Mouse (Mus musculus): ENCODE measurements at regions not wholly inside any gene's neighbourhood (a gene's known extent, or its start where the extent isn't known, plus 50 kb on each side); places are given as distances from the start of the nearest gene placed in this dataset.
"Not testable (repeated sequence)": the region's sequence is repeated elsewhere in the genome, so short reads cannot be mapped to it uniquely, and the experiment has no call there.

DNA sequence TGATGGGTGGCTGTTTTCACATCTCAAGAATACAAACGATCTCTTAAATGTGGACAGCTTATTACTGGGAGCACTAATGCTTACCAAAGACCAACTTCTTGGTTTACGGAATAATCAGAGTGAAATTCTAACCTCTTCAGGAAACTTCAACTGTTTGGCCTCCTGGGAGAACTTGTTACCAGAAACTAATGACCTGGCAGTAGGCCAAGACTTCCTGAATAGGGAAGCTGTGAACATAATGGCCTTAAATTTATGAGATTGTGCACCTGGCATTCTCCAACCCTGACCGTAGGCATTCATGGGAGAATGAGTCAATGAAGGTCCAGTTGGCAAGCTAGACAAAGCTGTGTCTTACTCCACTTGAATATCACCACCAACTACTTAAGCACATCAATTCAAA, 160.8 kb upstream of the Fbxl4 start:
- no peak overlapping the region for H3K9ac ChIP-seq
- no peaks in the 10 kb centered on the region for H3K27me3 ChIP-seq
- H3K27ac ChIP-seq: no peak overlapping the region
- no peaks in the 10 kb centered on the region for H3K4me1 ChIP-seq
- WGBS: 64% methylated on average over 3 of the region's 3 CpGs
- H3K4me2 ChIP-seq: no peak overlapping the region
- peaks cover 3% of the 10 kb centered on the region; the same call in 1 of the 2 replicates for H3K9me3 ChIP-seq
- no peaks in the 10 kb centered on the region for H3K36me3 ChIP-seq
- no peak overlapping the region for H3K4me3 ChIP-seq
- no peak for ATAC-seq (ENCODE audit: insufficient number of reproducible peaks, insufficient read depth, low FRiP score, low TSS enrichment, low read depth)

DNA sequence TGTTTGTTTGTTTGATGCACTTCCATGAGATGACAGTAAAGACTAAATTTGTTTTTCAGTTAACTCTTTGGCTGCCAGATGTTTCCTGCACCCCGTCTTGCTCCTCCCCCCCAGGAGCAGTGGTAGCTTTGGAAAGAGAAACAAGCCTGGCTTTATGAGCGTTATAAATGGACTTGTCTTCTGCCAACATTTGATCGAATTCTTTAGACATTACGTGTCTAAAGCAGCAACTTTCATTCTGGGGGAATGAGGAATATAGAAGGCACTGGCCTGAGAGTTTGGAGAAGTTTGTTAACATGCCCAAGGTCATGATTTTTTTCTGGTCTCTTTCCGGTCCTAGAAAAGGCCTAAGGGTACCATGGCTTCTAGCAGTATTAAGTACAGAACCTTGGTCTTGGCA, 148.8 kb upstream of the Fbxl4 start:
- H3K27me3 ChIP-seq: no peaks in the 10 kb centered on the region
- no peak for ATAC-seq (ENCODE audit: insufficient number of reproducible peaks, insufficient read depth, low FRiP score, low TSS enrichment, low read depth)
- H3K9ac ChIP-seq: no peak overlapping the region
- H3K4me1 ChIP-seq: no peaks in the 10 kb centered on the region
- no peak overlapping the region for H3K4me2 ChIP-seq
- no peak overlapping the region for H3K27ac ChIP-seq
- no peaks in the 10 kb centered on the region for H3K9me3 ChIP-seq
- 75% methylated on average over 5 of the region's 5 CpGs for WGBS
- H3K4me3 ChIP-seq: no peak overlapping the region
- no peaks in the 10 kb centered on the region for H3K36me3 ChIP-seq

DNA sequence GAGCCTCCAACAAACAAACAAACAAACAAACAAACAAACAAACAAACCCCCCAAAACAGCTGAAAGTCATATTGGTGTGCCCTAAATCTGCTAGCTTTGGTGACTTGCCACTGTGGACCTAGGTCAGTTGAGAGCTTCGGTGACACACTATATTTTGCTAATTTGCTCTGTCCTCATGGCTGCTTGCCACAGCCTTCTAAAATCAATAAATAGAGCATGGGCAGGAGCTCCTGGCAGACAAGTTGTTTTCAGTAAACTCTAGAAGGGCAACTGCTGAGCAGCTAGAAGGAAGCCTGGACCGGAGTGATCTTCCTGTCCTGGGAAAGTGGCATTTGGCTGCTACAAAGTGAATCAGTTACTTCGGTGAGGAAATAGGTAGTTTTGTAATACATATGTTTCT, 119.7 kb upstream of the Fbxl4 start:
- H3K27me3 ChIP-seq: no peaks in the 10 kb centered on the region
- H3K9me3 ChIP-seq: no peaks in the 10 kb centered on the region
- WGBS: 87% methylated on average over 3 of the region's 3 CpGs
- no peak overlapping the region for H3K27ac ChIP-seq
- no peaks in the 10 kb centered on the region for H3K36me3 ChIP-seq
- ATAC-seq (ENCODE audit: insufficient number of reproducible peaks, insufficient read depth, low FRiP score, low TSS enrichment, low read depth): no peak
- H3K4me1 ChIP-seq: no peaks in the 10 kb centered on the region
- no peak overlapping the region for H3K9ac ChIP-seq
- no peak overlapping the region for H3K4me3 ChIP-seq
- H3K4me2 ChIP-seq: no peak overlapping the region

DNA sequence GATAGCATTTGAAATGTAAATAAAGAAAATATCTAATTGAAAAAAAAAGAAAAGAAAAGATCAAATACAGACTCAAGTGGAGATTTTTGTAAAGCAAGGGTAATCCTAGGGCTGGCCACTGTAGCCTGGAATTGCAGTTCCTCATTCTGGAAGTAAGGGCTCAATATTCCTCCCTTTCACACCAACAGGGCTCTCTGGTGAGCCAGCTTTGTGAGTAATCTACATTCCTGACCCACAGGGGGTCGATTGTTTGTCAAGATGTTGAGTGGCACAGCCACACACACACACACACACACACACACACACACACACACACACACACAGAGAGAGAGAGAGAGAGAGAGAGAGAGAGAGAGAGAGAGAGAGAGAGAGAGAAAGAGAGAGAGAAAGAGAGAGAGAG, 107.1 kb upstream of the Fbxl4 start:
- H3K27ac ChIP-seq; H3K36me3 ChIP-seq; H3K27me3 ChIP-seq; H3K9me3 ChIP-seq; ATAC-seq (ENCODE audit: insufficient number of reproducible peaks, insufficient read depth, low FRiP score, low TSS enrichment, low read depth); H3K4me3 ChIP-seq; H3K4me2 ChIP-seq; H3K9ac ChIP-seq; H3K4me1 ChIP-seq: not testable (repeated sequence)
- WGBS: 33% methylated on average over 1 of the region's 1 CpGs

DNA sequence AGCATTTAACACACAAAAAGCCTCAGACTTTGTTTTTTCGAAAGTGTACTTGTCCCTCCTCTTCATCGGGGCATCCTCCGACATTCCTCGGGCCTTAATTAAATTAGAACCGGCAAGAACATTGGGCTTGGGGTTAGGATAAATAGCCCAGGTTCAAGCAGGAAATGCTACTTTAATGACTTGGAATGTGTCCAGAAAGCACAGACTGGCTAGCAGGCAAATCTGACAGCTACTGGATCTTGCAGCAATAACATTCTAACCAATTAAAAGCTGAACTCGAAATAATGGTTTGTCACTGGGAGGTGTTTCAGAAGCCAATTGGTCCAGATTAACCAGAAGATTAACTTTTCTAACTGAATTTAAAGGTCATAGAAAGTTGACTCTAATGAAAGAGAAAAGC, 93.4 kb upstream of the Fbxl4 start:
- WGBS: 7% methylated on average over 6 of the region's 6 CpGs

DNA sequence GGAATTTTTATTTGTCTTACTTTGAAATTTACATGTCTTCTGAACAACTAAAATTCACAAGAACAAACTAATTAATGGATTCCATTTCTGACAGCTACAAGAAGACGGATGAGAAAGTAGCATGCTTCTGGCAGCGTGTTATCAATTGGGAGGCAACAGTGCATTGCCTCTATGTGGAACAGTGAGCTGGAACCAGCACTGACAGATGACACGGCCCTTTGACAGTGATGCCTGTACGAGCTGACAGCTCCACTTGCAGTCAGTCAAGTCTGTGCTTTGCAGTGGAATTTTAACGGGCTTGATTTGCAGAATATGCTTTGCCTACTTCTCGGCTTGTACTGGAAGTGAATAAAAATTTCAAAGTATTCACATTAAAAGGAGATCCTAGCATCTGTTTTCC, 88.3 kb upstream of the Fbxl4 start:
- H3K36me3 ChIP-seq: no peaks in the 10 kb centered on the region
- no peak overlapping the region for H3K4me3 ChIP-seq
- H3K27ac ChIP-seq: no peak overlapping the region
- H3K4me1 ChIP-seq: no peaks in the 10 kb centered on the region
- H3K4me2 ChIP-seq: no peak overlapping the region
- H3K9me3 ChIP-seq: no peaks in the 10 kb centered on the region
- no peak overlapping the region for H3K9ac ChIP-seq
- no peaks in the 10 kb centered on the region for H3K27me3 ChIP-seq
- 48% methylated on average over 6 of the region's 6 CpGs for WGBS
- no peak for ATAC-seq (ENCODE audit: insufficient number of reproducible peaks, insufficient read depth, low FRiP score, low TSS enrichment, low read depth)

More for the DNA sequence above, 93.4 kb upstream of the Fbxl4 start:
- no peak overlapping the region for H3K27ac ChIP-seq
- H3K4me3 ChIP-seq: no peak overlapping the region
- no peak overlapping the region for H3K4me2 ChIP-seq
- no peaks in the 10 kb centered on the region for H3K9me3 ChIP-seq
- no peak overlapping the region for H3K9ac ChIP-seq
- H3K27me3 ChIP-seq: no peaks in the 10 kb centered on the region
- no peaks in the 10 kb centered on the region for H3K4me1 ChIP-seq
- no peak for ATAC-seq (ENCODE audit: insufficient number of reproducible peaks, insufficient read depth, low FRiP score, low TSS enrichment, low read depth)
- no peaks in the 10 kb centered on the region for H3K36me3 ChIP-seq

DNA sequence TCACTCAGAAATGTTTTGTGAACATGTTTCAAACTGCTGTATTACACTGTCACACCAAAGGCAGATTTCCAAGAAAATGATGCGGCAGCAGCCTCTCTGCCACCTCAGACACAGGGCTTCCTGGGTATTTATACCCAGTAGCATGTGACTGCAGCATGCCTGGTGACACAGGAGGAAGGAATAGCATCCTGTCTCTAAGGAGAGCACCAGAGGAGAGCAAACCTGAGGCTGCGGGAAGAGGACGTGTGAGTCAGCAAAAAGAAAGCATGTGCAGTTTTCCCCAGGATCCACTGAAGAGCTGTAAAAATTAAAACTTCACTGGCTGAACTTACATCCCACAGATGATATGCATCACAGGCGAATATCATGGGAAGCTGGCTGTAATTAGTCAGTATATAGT, 83.2 kb upstream of the Fbxl4 start:
- Histone ChIP-seq H3K4me3 (no peak overlapping the region), H3K9ac (no peak overlapping the region), H3K36me3 (no peaks in the 10 kb centered on the region), H3K27me3 (no peaks in the 10 kb centered on the region), H3K4me1 (no peaks in the 10 kb centered on the region), H3K27ac (no peak overlapping the region), H3K4me2 (no peak overlapping the region), H3K9me3 (peaks cover 3% of the 10 kb centered on the region; the same call in 1 of the 2 replicates)
- no peak for ATAC-seq (ENCODE audit: insufficient number of reproducible peaks, insufficient read depth, low FRiP score, low TSS enrichment, low read depth)
- 66% methylated on average over 4 of the region's 4 CpGs for WGBS

DNA sequence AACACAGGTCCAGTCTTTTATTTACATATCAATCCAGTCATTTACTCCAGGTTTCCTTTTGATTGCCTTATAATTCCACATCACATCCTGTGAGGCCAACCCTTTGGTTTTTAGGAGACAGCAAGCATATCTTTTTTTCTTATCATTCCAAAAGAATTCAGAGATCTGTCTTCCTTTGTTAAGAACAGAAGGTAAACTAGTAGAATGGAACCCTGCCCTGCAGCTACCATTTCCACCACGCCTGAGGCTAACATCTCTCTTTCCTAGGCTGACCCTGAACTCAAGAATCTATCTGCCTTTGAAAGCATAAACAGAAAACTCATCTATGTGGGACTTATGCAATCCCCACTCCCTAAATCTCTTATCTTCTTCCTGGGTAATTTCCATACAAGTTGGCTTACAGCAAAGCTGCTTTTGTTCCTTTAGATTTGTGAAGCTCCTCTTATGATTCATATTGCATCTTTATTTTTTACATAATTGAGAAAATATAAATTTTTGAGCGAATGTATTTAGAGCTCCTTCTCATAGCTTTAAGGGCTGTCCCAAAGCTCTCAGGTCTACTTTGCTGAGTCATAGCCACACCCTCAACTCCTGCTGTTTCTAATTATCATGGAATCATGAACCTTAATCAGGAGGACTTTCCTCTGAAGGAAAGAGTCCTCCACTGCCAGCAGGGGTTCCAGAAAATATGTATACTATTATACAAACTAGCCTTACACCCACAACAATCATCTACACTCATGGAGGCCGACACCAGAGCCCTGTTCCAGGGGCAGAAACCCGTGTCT, 74.6 kb upstream of the Fbxl4 start:
- no peak for ATAC-seq (ENCODE audit: insufficient number of reproducible peaks, insufficient read depth, low FRiP score, low TSS enrichment, low read depth)
- Histone ChIP-seq H3K4me2 (no peak overlapping the region), H3K27ac (no peak overlapping the region), H3K27me3 (no peaks in the 10 kb centered on the region), H3K36me3 (no peaks in the 10 kb centered on the region), H3K4me3 (no peak overlapping the region), H3K9ac (no peak overlapping the region), H3K9me3 (no peaks in the 10 kb centered on the region), H3K4me1 (no peaks in the 10 kb centered on the region)
- WGBS: 57% methylated on average over 4 of the region's 4 CpGs

DNA sequence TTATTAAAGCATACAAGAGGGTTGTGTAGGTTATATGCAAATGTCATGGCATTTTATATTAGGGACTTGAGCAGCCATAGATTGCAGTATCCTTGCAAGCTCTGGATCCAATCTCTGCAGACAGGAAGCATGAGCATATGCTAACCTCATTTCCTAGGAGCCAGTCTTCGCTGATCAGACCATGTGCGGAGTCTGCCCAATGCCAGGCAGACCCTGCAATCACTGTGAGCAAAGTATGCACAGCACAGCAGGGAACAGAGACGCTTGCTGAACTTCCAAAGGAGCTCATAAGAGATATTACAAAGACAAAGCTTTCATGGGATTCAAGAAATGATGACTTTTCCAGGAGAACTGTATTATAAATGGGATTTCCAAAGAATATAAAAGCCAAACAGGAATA, 65.2 kb upstream of the Fbxl4 start:
- no peak for ATAC-seq (ENCODE audit: insufficient number of reproducible peaks, insufficient read depth, low FRiP score, low TSS enrichment, low read depth)

DNA sequence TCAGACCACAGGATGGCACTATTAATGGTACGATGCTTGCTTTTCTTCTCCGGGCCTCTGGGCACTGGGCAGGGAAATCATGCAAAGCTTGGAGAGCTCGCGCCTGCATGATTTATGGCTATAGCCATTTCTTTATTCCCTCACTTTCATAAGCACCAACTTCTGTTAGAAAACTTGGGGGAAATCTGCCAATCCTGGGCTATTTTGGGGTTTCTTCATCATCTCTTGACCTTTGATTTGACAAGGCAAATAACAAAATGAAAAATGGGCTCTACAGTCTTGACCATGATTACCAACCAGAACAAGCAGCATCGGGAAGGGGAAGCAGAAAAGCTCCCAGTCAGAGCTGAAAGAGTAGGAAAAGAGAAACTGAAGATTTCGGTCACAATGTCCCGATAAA, 57.1 kb upstream of the Fbxl4 start:
- no peak for ATAC-seq (ENCODE audit: insufficient number of reproducible peaks, insufficient read depth, low FRiP score, low TSS enrichment, low read depth)
- no peak overlapping the region for H3K4me2 ChIP-seq
- no peaks in the 10 kb centered on the region for H3K36me3 ChIP-seq
- H3K9me3 ChIP-seq: no peaks in the 10 kb centered on the region
- no peaks in the 10 kb centered on the region for H3K27me3 ChIP-seq
- H3K4me1 ChIP-seq: no peaks in the 10 kb centered on the region
- H3K9ac ChIP-seq: no peak overlapping the region
- no peak overlapping the region for H3K4me3 ChIP-seq
- WGBS: 97% methylated on average over 7 of the region's 7 CpGs
- no peak overlapping the region for H3K27ac ChIP-seq

More for the DNA sequence above, 65.2 kb upstream of the Fbxl4 start:
- Histone ChIP-seq H3K4me2 (no peak overlapping the region), H3K36me3 (no peaks in the 10 kb centered on the region), H3K27me3 (no peaks in the 10 kb centered on the region), H3K4me1 (no peaks in the 10 kb centered on the region), H3K4me3 (no peak overlapping the region), H3K9ac (no peak overlapping the region), H3K27ac (no peak overlapping the region), H3K9me3 (no peaks in the 10 kb centered on the region)
- WGBS: 62% methylated on average over 3 of the region's 3 CpGs

DNA sequence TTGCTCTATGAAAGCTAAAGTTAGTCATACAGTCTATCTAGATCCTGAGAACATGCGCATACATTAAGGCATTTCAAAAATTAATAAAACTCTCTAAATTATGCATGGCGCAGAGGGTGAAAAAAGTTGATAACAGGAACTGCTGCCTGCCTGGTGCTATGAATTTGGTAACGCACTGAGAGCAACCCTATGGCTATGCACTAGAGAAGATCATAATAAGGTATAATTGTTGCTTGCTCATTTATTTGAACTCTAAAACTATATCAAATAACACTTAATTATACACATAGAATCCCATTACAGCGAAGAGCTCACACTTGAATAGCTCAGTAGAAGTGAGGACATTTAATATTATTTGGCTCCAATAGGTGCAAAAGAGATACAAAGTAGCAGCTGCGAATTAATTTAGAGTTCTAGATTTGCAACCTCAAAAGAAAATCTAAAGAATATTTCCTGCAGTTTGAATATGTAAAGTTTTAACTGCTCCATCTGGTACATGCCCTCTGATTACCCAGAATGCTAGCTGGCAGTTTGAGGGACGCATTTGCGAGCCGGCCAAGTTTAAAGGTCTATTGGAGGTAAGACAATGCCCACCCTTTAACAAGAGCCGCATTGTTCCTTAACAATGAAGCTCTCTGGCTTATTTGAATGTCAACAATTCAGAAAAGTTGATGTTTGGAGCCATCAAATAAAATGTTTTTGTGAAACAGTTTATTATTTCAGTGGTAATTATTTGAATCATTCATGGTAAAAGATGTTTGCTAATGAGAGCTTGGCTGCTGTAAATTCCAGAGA, 56.0 kb upstream of the Fbxl4 start:
- no peak overlapping the region for H3K9ac ChIP-seq
- H3K27ac ChIP-seq: no peak overlapping the region
- H3K4me2 ChIP-seq: no peak overlapping the region
- H3K27me3 ChIP-seq: no peaks in the 10 kb centered on the region
- no peaks in the 10 kb centered on the region for H3K9me3 ChIP-seq
- H3K4me3 ChIP-seq: no peak overlapping the region
- H3K4me1 ChIP-seq: no peaks in the 10 kb centered on the region
- H3K36me3 ChIP-seq: no peaks in the 10 kb centered on the region
- no peak for ATAC-seq (ENCODE audit: insufficient number of reproducible peaks, insufficient read depth, low FRiP score, low TSS enrichment, low read depth)
- 75% methylated on average over 9 of the region's 9 CpGs for WGBS

DNA sequence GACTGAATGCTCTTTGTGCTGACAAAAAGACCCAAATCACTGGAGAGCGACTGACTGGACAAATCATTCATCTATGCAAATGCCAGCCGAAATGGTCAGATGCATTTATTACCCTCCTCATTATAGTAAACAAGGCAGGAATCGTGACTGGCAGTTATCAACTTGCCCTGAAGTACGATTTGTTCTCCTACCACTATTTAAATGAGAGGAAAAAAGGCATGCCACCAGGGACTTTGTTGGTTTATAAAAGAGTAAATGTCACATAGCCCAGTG, 55.5 kb upstream of the Fbxl4 start:
- H3K27me3 ChIP-seq: no peaks in the 10 kb centered on the region
- H3K36me3 ChIP-seq: no peaks in the 10 kb centered on the region
- no peaks in the 10 kb centered on the region for H3K9me3 ChIP-seq
- H3K4me3 ChIP-seq: no peak overlapping the region
- no peaks in the 10 kb centered on the region for H3K4me1 ChIP-seq
- no peak overlapping the region for H3K27ac ChIP-seq
- H3K9ac ChIP-seq: no peak overlapping the region
- no peak overlapping the region for H3K4me2 ChIP-seq
- 66% methylated on average over 4 of the region's 4 CpGs for WGBS
- ATAC-seq (ENCODE audit: insufficient number of reproducible peaks, insufficient read depth, low FRiP score, low TSS enrichment, low read depth): no peak
